Comparison of ENCODE assay signal across 20 mouse cellular contexts in genomic region chr16:24958661-24959060, GRCm38 (mm10).
DNase-seq lines count a peak whose midpoint lies in the region; ATAC-seq lines count a peak whose summit lies in the region.
"Had no signal": no experiment of that assay in that cellular context is flagged by ENCODE, and none has a peak within 500 bp of the region (broad histone marks: within the 10 kb centered on the region; RNA-seq: fewer than 3 reads in every experiment).

No protein-coding gene starts in this region.

- peak; percentile 34 to 37 for DNase-seq in heart, adult 9 months (ENCODE audit: low spot score in 2 of 2)
- DNase-seq in heart, embryonic 10.5 days (ENCODE audit: low spot score) = no peak
- DNase-seq in heart, postnatal 4 days = peak; percentile 20
- no peak for DNase-seq in kidney, postnatal 14 days
- no peak for DNase-seq in midbrain, embryonic 10.5 days (ENCODE audit: low spot score)
- DNase-seq: adrenal gland, adult 8-10 months; adrenal gland, postnatal 36 days; cerebellum, adult 2 months; cerebellum, postnatal 10 days; gastrocnemius, adult 2 months; gastrocnemius, postnatal 25 days; kidney, adult 18-20 months had no signal

- H3K27me3 ChIP-seq in heart, embryonic 10.5 days (ENCODE audit: insufficient read depth, poor library complexity, severe bottlenecking) = no peaks in the 10 kb centered on the region
- no peaks in the 10 kb centered on the region for H3K27me3 ChIP-seq in heart, embryonic 14.5 days (ENCODE audit: control insufficient read depth, insufficient read depth, low read length)
- no peaks in the 10 kb centered on the region for H3K27me3 ChIP-seq in midbrain, embryonic 10.5 days (ENCODE audit: low read depth, poor library complexity, severe bottlenecking)
- H3K27me3 ChIP-seq: embryonic facial prominence, embryonic 15.5 days; intestine, embryonic 15.5 days had no signal

- H3K9ac ChIP-seq in heart, embryonic 14.5 days (ENCODE audit: low read length) = no peak overlapping the region
- H3K9ac ChIP-seq: embryonic facial prominence, embryonic 15.5 days; hindbrain, embryonic 14.5 days; intestine, embryonic 15.5 days had no signal

- 0 out of 2 replicates have a peak, but pooled peaks cover 2% of the 10 kb centered on the region for H3K9me3 ChIP-seq in heart, embryonic 10.5 days
- peaks cover 16% of the 10 kb centered on the region for H3K9me3 ChIP-seq in heart, embryonic 14.5 days (ENCODE audit: control insufficient read depth, low read length)
- H3K9me3 ChIP-seq in midbrain, embryonic 10.5 days (replicated peaks) = 0 out of 2 replicates have a peak, but pooled peaks cover 7% of the 10 kb centered on the region
- H3K9me3 ChIP-seq: embryonic facial prominence, embryonic 15.5 days; forebrain, embryonic 10.5 days; intestine, embryonic 15.5 days had no signal

- H3K4me1 ChIP-seq in heart, embryonic 10.5 days = peaks cover 13% of the 10 kb centered on the region; the same call in 1 of the 2 replicates
- peaks cover 6 to 24% of the 10 kb centered on the region in 2 experiments for H3K4me1 ChIP-seq in heart, embryonic 14.5 days (ENCODE audit: control insufficient read depth in 2 of 2, insufficient read depth in 2 of 2, low read length in 2 of 2)
- 0 out of 2 replicates have a peak, but pooled peaks cover 4% of the 10 kb centered on the region for H3K4me1 ChIP-seq in midbrain, embryonic 10.5 days
- H3K4me1 ChIP-seq: hindbrain, embryonic 10.5 days; intestine, embryonic 15.5 days had no signal

- ATAC-seq in heart, embryonic 14.5 days (ENCODE audit: insufficient number of reproducible peaks, insufficient read depth, low FRiP score, low read depth) = peak; percentile 85
- ATAC-seq: forebrain, embryonic 14.5 days; intestine, embryonic 15.5 days had no signal

- peaks cover 10% of the 10 kb centered on the region; the same call in 1 of the 2 replicates for H3K36me3 ChIP-seq in heart, embryonic 10.5 days
- no peaks in the 10 kb centered on the region for H3K36me3 ChIP-seq in heart, embryonic 14.5 days (ENCODE audit: control insufficient read depth, insufficient read depth, low read length)
- no peaks in the 10 kb centered on the region for H3K36me3 ChIP-seq in midbrain, embryonic 10.5 days
- H3K36me3 ChIP-seq: forebrain, embryonic 10.5 days; hindbrain, embryonic 10.5 days; intestine, embryonic 15.5 days had no signal

- peak overlapping the region; percentile 20; the same call in 1 of the 2 replicates for H3K4me2 ChIP-seq in heart, embryonic 14.5 days (ENCODE audit: low read length)
- H3K4me2 ChIP-seq: embryonic facial prominence, embryonic 15.5 days; hindbrain, embryonic 14.5 days; intestine, embryonic 15.5 days had no signal

- WGBS in heart, embryonic 10.5 days = 40% methylated on average over 1 of the region's 1 CpGs
- 13% methylated on average over 1 of the region's 1 CpGs for WGBS in heart, embryonic 14.5 days
- WGBS in midbrain, embryonic 10.5 days = 91% methylated on average over 1 of the region's 1 CpGs

- no peak overlapping the region for H3K4me3 ChIP-seq in heart, embryonic 10.5 days
- no peak overlapping the region for H3K4me3 ChIP-seq in heart, embryonic 14.5 days (ENCODE audit: control insufficient read depth in 1 of 2, insufficient read depth in 1 of 2, low read depth in 1 of 2, low read length in 2 of 2)
- no peak overlapping the region for H3K4me3 ChIP-seq in midbrain, embryonic 10.5 days
- H3K4me3 ChIP-seq: embryonic facial prominence, embryonic 15.5 days; erythroblast, embryonic 14.5 days; forebrain, embryonic 10.5 days; gastrocnemius, adult 2 months; hindbrain, embryonic 10.5 days; intestine, embryonic 15.5 days had no signal

- H3K27ac ChIP-seq in heart, embryonic 10.5 days = peak overlapping the region; percentile 62
- H3K27ac ChIP-seq in heart, embryonic 14.5 days (replicated peaks in 1 of 2; ENCODE audit: control insufficient read depth in 1 of 2, insufficient read depth in 1 of 2, low read depth in 2 of 2, low read length in 2 of 2) = peak overlapping the region in 1 of 2 experiments; percentile 79; a peak in 3 of 4 replicates
- H3K27ac ChIP-seq in midbrain, embryonic 10.5 days (replicated peaks) = no peak overlapping the region
- H3K27ac ChIP-seq: embryonic facial prominence, embryonic 15.5 days; forebrain, embryonic 10.5 days; gastrocnemius, adult 2 months; hindbrain, embryonic 10.5 days; hindbrain, embryonic 14.5 days; intestine, embryonic 15.5 days had no signal

Comparison
In these comparisons a context has a peak if more than half of its experiments do, and no peak if none do; other contexts are left out.
1. DNase-seq: peak in heart, adult 9 months (2 of 2) and heart, postnatal 4 days (single experiment); none in heart, embryonic 10.5 days (single experiment), kidney, postnatal 14 days (single experiment) and midbrain, embryonic 10.5 days (single experiment).